Mouse (Mus musculus): ENCODE measurements at regions not wholly inside any gene's neighbourhood (a gene's known extent, or its start where the extent isn't known, plus 50 kb on each side); places are given as distances from the start of the nearest gene placed in this dataset.
"Not testable (repeated sequence)": the region's sequence is repeated elsewhere in the genome, so short reads cannot be mapped to it uniquely, and the experiment has no call there.

DNA sequence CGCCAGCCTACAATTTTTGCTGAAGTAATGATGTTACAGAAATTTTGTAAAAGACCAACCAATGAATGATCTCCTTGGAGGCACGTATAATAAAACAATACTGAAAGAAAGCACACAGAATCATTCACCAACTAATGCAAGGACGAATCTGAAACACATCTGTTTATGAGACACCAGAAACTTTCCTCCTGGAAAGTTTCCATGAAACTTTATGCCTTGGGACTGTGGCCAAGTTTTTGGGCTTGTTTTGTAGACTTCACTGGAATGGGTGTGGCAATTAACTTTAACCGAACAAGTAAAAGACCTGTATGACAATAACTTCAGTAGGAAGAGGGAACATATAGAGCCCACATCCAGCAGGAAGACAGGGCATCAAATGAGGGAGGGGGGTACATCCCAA lies 564.9 kb downstream of the Rpia start:
- no peak for TF ChIP-seq CTCF (conservative IDR thresholded peaks at IDR 0.05)
- DNase-seq (ENCODE audit: low spot score in 2 of 2): no peak
- H3K4me3 ChIP-seq: no peak overlapping the region
- H3K27ac ChIP-seq: no peak overlapping the region

DNA sequence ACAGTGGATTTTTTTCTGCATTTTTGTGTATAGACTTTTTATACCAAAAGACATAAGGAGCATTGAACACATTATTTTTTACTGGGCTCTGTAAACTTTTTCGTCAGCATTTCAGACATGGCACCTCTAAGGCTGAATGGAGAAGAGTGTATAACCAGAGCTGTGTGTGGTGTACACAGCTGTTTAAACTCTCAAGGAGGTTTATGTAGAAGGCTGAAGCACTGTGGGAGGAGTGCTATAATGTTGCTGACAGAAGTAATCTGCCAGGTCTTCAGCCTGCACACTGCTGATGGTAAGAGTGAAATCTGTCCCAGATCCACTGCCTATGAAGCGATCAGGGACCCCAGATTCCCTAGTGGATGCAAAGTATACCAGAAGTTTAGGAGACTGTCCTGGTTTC lies 575.4 kb downstream of the Rpia start:
- not testable (repeated sequence) for DNase-seq (ENCODE audit: low spot score in 2 of 2); H3K27ac ChIP-seq; H3K4me3 ChIP-seq

DNA sequence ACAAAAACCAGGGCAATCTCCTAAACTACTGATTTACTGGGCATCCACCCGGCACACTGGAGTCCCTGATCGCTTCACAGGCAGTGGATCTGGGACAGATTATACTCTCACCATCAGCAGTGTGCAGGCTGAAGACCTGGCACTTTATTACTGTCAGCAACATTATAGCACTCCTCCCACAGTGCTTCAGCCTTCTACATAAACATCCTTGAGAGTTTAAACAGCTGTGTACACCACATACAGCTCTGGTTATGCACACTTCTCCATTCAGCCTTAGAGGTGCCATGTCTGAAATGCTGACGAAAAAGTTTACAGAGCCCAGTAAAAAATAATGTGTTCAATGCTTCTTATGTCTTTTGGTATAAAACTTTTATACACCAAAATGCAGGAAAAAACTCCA lies 576.3 kb downstream of the Rpia start:
- not testable (repeated sequence) for H3K4me3 ChIP-seq; H3K27ac ChIP-seq; DNase-seq (ENCODE audit: low spot score in 2 of 2)
